Mouse (Mus musculus) hindlimb bud, embryonic 11.5 days (tissue): ENCODE data around the gene Tmod1.

Source experiments
- DNase-seq: peaks from one replicate; pipeline ENCODE4 v3.0.0-alpha.2; 2012; ENCODE audit warnings: low read depth, low spot score; ENCODE audit errors: extremely low spot score

Gene Tmod1

GRCm38 (mm10) chr4:46087852-46088251, 49.1 kb downstream of the Tmod1 start:
- no peak for DNase-seq

GRCm38 (mm10) chr4:46089524-46090125, 50.9 kb downstream of the Tmod1 start:
- DNase-seq: no peak

DNA sequence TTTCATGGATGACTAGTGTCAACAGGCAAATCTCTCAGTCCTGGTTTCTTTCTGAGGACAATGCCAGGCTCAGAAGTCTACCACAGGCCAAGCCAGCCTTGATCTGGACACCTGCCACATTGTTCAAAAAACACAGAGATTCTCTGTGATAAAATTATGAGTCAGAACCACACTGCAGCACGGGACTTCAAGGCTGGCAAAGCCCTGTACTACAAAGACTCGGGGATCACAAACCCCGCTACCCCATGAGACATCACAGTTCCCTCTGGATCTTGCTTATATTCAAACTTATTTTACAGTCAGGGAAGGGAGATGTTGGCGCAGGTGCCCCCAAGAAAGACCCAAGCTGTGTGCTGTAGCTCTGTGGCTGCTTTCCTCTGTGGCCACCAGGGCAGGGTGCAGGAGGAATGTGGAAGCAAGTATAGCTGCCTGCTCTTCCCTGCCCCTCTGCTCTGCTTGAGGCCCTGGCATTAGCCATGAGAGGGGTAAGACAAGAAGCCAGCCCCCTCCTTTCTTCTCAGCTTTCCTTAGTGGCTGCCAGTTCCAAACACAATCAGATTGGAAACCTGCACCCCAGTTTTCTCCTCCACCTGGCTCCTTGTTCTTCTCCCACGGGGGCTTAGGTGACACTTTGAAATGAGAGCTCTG, 53.8 kb downstream of the Tmod1 start:
- no peak for DNase-seq

- no peak for DNase-seq
Measured at GRCm38 (mm10) chr4:46094916-46095825, 56.4 kb downstream of the Tmod1 start.

DNA sequence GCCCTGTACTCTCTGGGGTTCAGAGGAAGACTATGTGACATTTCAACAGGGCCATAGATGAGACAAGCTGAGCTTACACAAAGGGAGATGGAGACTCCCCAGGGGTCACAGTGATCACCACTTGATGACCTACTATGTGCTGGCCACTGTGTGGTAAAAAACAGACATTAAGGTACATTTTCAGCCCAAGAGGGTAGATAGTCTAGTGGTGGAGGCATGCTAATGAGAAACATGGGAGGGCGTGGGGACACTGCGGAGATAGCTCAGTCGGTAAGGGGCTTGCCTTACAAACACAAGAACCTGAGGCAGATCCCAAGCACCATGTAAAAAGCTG, 57.1 kb downstream of the Tmod1 start:
- no peak for DNase-seq

- DNase-seq: no peak
Measured at GRCm38 (mm10) chr4:46096546-46096945, 57.8 kb downstream of the Tmod1 start.

DNA sequence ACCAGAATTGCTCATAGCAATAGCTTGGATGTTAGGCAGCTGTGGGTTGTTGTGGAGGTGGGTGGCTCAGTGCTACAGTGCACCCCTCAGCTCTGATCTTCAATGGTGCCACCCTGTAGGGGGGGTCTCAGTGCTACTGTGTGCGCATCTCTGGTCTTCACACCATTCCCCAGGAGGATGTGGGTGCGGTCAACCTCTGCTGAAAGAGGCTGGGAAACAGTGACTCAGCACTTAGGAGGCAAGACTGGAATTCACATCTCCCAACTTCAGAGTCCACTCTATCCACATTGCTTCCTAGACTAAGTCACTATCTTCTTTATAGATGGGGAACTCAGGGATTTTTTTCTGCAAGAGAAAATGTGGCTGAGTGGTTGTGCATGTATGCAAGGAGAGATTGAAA, 58.9 kb downstream of the Tmod1 start:
- no peak for DNase-seq

DNA sequence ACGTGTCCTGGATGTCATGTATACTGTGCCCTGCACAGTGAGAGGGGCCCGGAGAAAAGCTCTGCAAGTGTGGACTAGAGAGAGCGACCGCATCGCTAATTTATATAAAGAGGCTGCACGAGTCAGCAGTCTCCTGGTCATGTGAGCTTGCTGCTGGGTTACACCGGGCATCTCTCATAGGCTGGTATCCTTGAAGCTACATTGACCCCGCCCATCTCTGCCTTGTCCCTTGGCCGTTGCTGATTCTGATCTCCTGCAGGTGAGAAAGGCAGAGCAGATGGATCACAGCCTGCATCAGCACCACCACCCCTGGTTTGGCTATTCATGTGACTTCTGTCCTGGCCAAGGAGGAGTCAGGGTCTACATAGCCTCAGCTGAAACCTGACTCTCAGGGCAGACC, 60.4 kb downstream of the Tmod1 start:
- DNase-seq: no peak

- DNase-seq: no peak
Measured at GRCm38 (mm10) chr4:46100539-46100938, 61.8 kb downstream of the Tmod1 start.

- no peak for DNase-seq
Measured at GRCm38 (mm10) chr4:46101211-46101711, 62.5 kb downstream of the Tmod1 start.

DNA sequence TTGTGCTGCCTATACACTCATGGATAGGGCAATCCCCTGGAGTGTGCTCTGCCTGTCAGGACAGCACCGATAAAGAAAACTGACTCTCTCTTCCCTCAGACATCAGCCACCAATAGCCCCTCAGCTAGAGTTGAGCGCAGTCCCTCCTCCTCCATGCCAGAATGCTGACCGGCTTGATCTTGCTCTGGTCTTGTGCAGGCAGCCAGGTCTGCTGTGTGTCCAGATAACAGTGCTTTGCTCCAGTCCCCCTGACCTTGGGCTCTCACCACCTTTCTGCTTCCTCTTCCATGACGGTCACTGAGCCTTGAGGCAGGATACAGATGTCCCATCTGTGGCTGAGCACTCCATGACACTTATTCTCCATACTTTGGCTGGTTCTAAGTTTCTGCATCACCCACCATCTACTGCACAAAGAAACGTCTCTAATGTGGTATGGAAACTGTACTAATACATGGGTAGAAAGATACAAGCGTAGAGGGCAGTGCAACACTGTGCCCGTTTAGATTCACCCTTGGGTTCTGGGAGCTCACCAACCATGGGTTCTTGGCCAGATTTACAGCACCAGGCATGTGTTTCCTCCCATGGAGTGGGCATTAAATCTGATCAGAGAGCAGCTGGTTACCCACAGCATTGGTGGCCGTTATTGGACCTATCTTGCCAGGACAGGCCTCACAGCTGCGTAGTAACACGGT, 63.5 kb downstream of the Tmod1 start:
- DNase-seq: no peak

GRCm38 (mm10) chr4:46110084-46110483, 71.3 kb downstream of the Tmod1 start:
- no peak for DNase-seq

- no peak for DNase-seq
Measured at GRCm38 (mm10) chr4:46111361-46111760, 72.6 kb downstream of the Tmod1 start.

- DNase-seq: no peak
Measured at GRCm38 (mm10) chr4:46115308-46115707, 76.6 kb downstream of the Tmod1 start.

GRCm38 (mm10) chr4:46116544-46117175, 77.9 kb downstream of the Tmod1 start:
- no peak for DNase-seq

GRCm38 (mm10) chr4:46117536-46117935, 78.8 kb downstream of the Tmod1 start:
- no peak for DNase-seq

DNA sequence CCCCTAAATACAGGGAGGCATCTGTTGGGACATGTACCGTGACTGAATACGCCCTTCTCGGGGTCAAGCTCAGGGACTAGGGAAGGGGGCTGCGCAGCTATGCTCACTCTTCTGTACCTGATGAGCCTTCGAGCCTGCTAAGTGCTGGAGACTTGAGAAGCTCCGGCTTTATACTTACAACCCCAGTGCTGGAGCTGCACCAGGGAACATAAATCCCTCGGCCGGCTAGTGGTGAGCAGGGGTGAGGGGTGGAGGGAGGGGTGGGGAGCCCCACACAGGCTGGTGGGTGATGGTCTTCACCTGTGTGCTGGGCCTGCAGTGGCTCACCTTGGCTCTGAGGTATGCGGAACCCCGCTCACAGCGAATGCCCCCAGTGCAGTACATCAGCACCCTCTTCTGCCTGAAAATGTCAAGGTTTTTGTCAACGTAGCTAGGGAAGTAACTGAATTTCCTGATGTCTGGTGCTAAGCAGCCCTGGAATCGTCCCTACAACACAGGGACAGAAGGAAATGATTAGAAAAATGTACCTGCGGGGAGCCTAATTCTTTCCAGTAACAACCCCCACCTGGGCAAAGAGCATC, 80.9 kb downstream of the Tmod1 start:
- DNase-seq: no peak

DNA sequence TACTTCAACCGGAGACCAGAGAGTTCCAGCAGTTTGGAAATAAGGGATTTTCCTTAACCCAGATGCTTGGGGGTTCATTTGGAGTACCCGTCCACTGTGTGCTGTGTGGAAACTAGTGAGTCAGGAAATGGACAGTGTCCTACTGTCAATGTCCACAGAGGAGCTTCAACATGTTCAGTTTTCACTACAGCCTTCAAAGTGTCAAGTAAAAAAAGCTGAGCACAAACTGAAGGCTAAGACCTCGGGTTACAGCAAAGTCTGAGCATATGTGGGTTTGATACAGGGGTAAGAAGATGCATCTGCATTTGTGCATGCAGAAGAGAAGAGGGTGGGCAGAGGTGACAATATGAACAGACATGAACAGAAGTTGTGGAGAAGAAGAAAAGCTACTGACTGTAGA, 82.0 kb downstream of the Tmod1 start:
- no peak for DNase-seq

DNA sequence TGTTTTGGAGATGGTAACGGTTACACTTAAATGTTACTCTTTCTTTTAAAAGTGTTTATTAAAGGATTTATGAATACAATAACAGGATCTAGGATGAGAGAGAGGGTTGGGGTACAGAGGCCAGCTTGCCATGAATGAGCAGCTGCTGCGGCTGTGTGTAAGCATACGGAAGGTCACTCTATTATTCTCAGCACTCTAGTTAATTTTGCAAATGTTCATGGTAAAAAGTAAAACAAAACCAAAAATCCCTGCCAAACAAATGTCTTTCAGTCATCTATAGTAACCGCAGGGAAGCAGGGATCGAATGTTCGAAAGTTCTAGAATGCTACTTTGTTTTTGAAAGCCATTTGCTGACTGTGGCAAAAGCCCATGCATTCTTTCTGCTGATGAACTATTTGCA, 84.6 kb downstream of the Tmod1 start:
- no peak for DNase-seq

DNA sequence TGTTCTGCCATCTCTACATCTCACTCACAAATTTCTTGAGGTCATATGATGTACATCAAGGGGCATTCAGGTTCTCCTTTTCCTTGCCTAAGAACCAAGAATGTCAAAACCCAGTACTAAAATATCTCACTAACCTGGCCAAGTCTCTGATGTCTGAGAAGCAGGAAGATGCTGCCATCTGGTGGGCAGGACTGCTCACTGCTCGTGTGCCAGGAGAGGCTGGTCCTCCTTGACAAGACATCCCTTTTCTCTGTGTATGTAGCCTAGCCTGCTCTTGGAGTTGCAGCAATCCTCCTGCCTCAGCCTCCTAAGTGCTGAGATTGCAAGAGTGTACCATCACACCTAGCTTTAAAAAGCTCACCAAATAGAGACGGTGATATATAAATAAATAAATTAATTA, 87.8 kb downstream of the Tmod1 start:
- peak; percentile 41 for DNase-seq
